Mouse (Mus musculus) kidney, adult 18-20 months (tissue): ENCODE measurements around the gene Sp140.
"Not testable (repeated sequence)": the region's sequence is repeated elsewhere in the genome, so short reads cannot be mapped to it uniquely, and the experiment has no call there.

Experiments
- DNase-seq: peaks from one replicate; pipeline ENCODE4 v3.0.0; 2021

Gene Sp140

GRCm38 (mm10) chr1:85650524-85650923, 50.3 kb downstream of the Sp140 start:
- DNase-seq: peak; percentile 13

- peak; percentile 16 for DNase-seq
These were observed 51.6 kb downstream of the Sp140 start for GRCm38 (mm10) chr1:85651770-85652275.

- not testable (repeated sequence) for DNase-seq
These were observed 57.0 kb downstream of the Sp140 start for GRCm38 (mm10) chr1:85657211-85657610.

- DNase-seq: no peak
These were observed 64.1 kb downstream of the Sp140 start for GRCm38 (mm10) chr1:85664266-85664665.

- no peak for DNase-seq
These were observed 80.0 kb downstream of the Sp140 start for GRCm38 (mm10) chr1:85680226-85680625.

GRCm38 (mm10) chr1:85686666-85687065, 86.5 kb downstream of the Sp140 start:
- no peak for DNase-seq

- DNase-seq: no peak
These were observed 87.2 kb downstream of the Sp140 start for GRCm38 (mm10) chr1:85687346-85687745.

GRCm38 (mm10) chr1:85690544-85690943, 90.4 kb downstream of the Sp140 start:
- no peak for DNase-seq

GRCm38 (mm10) chr1:85692281-85692680, 92.1 kb downstream of the Sp140 start:
- no peak for DNase-seq

GRCm38 (mm10) chr1:85693280-85693679, 93.1 kb downstream of the Sp140 start:
- no peak for DNase-seq
